28 mouse cellular contexts compared by ENCODE assay signal in genomic region chr19:52565401-52565800, GRCm38 (mm10).
DNase-seq lines count a peak whose midpoint lies in the region; ATAC-seq and TF ChIP-seq lines count a peak whose summit lies in the region.
"Had no signal": no experiment of that assay in that cellular context is flagged by ENCODE, and none has a peak within 500 bp of the region (broad histone marks: within the 10 kb centered on the region; RNA-seq: fewer than 3 reads in every experiment).

No protein-coding gene starts in this region.

- no peak overlapping the region for H3K27ac ChIP-seq in CH12.LX (ENCODE audit: insufficient read depth, low read depth)
- H3K27ac ChIP-seq: embryonic facial prominence, embryonic 13.5 days; heart, embryonic 10.5 days; heart, embryonic 15.5 days; hindbrain, embryonic 12.5 days; hindbrain, postnatal 0 days; intestine, embryonic 15.5 days; layer of hippocampus, adult 2 months; left cerebral cortex, adult 2 months; limb, embryonic 13.5 days; liver, embryonic 12.5 days; macrophage had no signal

- H3K4me2 ChIP-seq in CH12.LX (ENCODE audit: insufficient read depth, low read depth, poor library complexity, severe bottlenecking) (no peak overlapping the region), myocyte (ENCODE audit: low read depth) (peak overlapping the region; percentile 18)
- H3K4me2 ChIP-seq: embryonic facial prominence, embryonic 13.5 days; heart, embryonic 15.5 days; hindbrain, embryonic 12.5 days; intestine, embryonic 15.5 days; limb, embryonic 13.5 days; liver, embryonic 12.5 days had no signal

- peak; percentile 21 for ATAC-seq in Patski
- no peak for ATAC-seq in megakaryocyte progenitor cell, adult 5-6 weeks (replicated peaks; ENCODE audit: poor library complexity)
- ATAC-seq: forebrain, embryonic 16.5 days; hindbrain, postnatal 0 days; intestine, embryonic 15.5 days; liver, embryonic 12.5 days; lung, postnatal 0 days had no signal

- H3K4me3 ChIP-seq in CH12.LX (replicated peaks in 1 of 3; ENCODE audit: low read depth in 2 of 3, low read length in 2 of 3, poor library complexity in 1 of 3) (no peak overlapping the region), myocyte (no peak overlapping the region)
- H3K4me3 ChIP-seq: embryonic facial prominence, embryonic 13.5 days; heart, embryonic 10.5 days; heart, embryonic 15.5 days; hindbrain, embryonic 12.5 days; intestine, embryonic 15.5 days; layer of hippocampus, adult 2 months; left cerebral cortex, adult 2 months; limb, embryonic 13.5 days; liver, embryonic 12.5 days had no signal

- H3ac ChIP-seq in myocyte (ENCODE audit: control insufficient read depth, insufficient read length) = no peak overlapping the region

- DNase-seq in embryo, embryonic 11 days = peak; percentile 1
- DNase-seq in embryo, embryonic 10 days (ENCODE audit: low spot score) = no peak
- DNase-seq in CH12.LX (ENCODE audit: extremely low read depth) (peak; percentile 9), Patski (ENCODE audit: low read depth, low spot score) (no peak)
- DNase-seq in left cerebral cortex, adult 9 months (ENCODE audit: low spot score in 2 of 2) = no peak
- DNase-seq: adrenal gland, postnatal 36 days; cerebellum, adult 2 months; cerebellum, postnatal 14 days; gastrocnemius, postnatal 14 days; kidney, adult 2 months; kidney, postnatal 36 days; lung, adult 18-20 months; midbrain, embryonic 14.5 days had no signal

- H3K9me3 ChIP-seq in CH12.LX (replicated peaks; ENCODE audit: low read length) = no peaks in the 10 kb centered on the region
- H3K9me3 ChIP-seq: embryonic facial prominence, embryonic 13.5 days; heart, embryonic 10.5 days; heart, embryonic 15.5 days; hindbrain, embryonic 12.5 days; intestine, embryonic 15.5 days; limb, embryonic 13.5 days; liver, embryonic 12.5 days had no signal

- POLR2A ChIA-PET in Patski (lab: Charles Lee) = interaction anchor here (1.1 kb wide), 1 partner anchor 29 kb away, joined by 4 read pairs; no protein-coding TSS in a partner anchor

- dilution Hi-C loops in CH12.LX (cut with MboI; ENCODE audit: extremely low pct_ligation_motif_present, extremely low pct_unique_long_range_greater_than_20kb, low sequenced_read_pairs) = no loop called here

- H3K27me3 ChIP-seq in CH12.LX (replicated peaks) (no peaks in the 10 kb centered on the region), Patski (peaks cover 11% of the 10 kb centered on the region), myocyte (ENCODE audit: control insufficient read depth, insufficient read depth, insufficient read length) (no peaks in the 10 kb centered on the region)
- H3K27me3 ChIP-seq: embryonic facial prominence, embryonic 13.5 days; heart, embryonic 15.5 days; hindbrain, embryonic 12.5 days; intestine, embryonic 15.5 days; limb, embryonic 13.5 days; liver, embryonic 12.5 days had no signal

- no peak overlapping the region for H3K9ac ChIP-seq in CH12.LX (ENCODE audit: insufficient read depth, low read depth)
- H3K9ac ChIP-seq: embryonic facial prominence, embryonic 13.5 days; heart, embryonic 15.5 days; hindbrain, embryonic 12.5 days; intestine, embryonic 15.5 days; limb, embryonic 13.5 days; liver, embryonic 12.5 days had no signal

- H3K79me2 ChIP-seq in CH12.LX (replicated peaks; ENCODE audit: control insufficient read depth, extremely low read depth, insufficient read depth, poor library complexity, severe bottlenecking) (no peaks in the 10 kb centered on the region), myocyte (ENCODE audit: control insufficient read depth, insufficient read depth) (no peaks in the 10 kb centered on the region)

- TF ChIP-seq EP300 in CH12.LX (IDR thresholded peaks at IDR 0.05; ENCODE audit: low read length) = no peak

- TF ChIP-seq RAD21 in CH12.LX (IDR thresholded peaks at IDR 0.05; ENCODE audit: low read depth, low read length) = no peak

- CTCF ChIA-PET in Patski (lab: Charles Lee) = no interaction called here

- TF ChIP-seq CTCF in CH12.LX (conservative IDR thresholded peaks at IDR 0.05 in 1 of 2, IDR thresholded peaks at IDR 0.05 in 1 of 2; ENCODE audit: low read depth in 2 of 2, low read length in 2 of 2) (no peak), Patski (IDR thresholded peaks at IDR 0.05) (no peak)

- in situ Hi-C loops in CH12.LX (cut with MboI; ENCODE audit: low pct_ligation_motif_present, low pct_unique_long_range_greater_than_20kb, low sequenced_read_pairs) = no loop called here
- in situ Hi-C loops in Patski (cut with MboI; ENCODE audit: low pct_unique_long_range_greater_than_20kb) = no loop called here

- no peaks in the 10 kb centered on the region for H3K36me3 ChIP-seq in CH12.LX (replicated peaks in 1 of 2; ENCODE audit: control insufficient read depth in 1 of 2, insufficient read depth in 1 of 2, low read length in 1 of 2)
- H3K36me3 ChIP-seq in myocyte (ENCODE audit: control insufficient read depth, insufficient read depth) = no peaks in the 10 kb centered on the region
- H3K36me3 ChIP-seq: embryonic facial prominence, embryonic 13.5 days; heart, embryonic 10.5 days; heart, embryonic 15.5 days; hindbrain, embryonic 12.5 days; intestine, embryonic 15.5 days; limb, embryonic 13.5 days; liver, embryonic 12.5 days had no signal

- no peak for TF ChIP-seq POLR2A in CH12.LX (IDR thresholded peaks at IDR 0.05; ENCODE audit: low read depth, low read length)
- no peak for TF ChIP-seq POLR2A in myocyte (IDR thresholded peaks at IDR 0.05; ENCODE audit: insufficient read length, low read depth)

- 0 out of 4 replicates have a peak, but pooled peaks cover 0 to 5% of the 10 kb centered on the region in 2 experiments for H3K4me1 ChIP-seq in CH12.LX (ENCODE audit: control insufficient read depth in 1 of 2, insufficient read depth in 2 of 2)
- H3K4me1 ChIP-seq: embryonic facial prominence, embryonic 13.5 days; heart, embryonic 10.5 days; heart, embryonic 15.5 days; hindbrain, embryonic 12.5 days; intestine, embryonic 15.5 days; liver, embryonic 12.5 days had no signal

TF ChIP-seq in CH12.LX, 34 proteins besides CTCF, POLR2A, EP300 and RAD21:
- TF ChIP-seq UBTF (IDR thresholded peaks at IDR 0.05; ENCODE audit: low read depth, low read length) = no peak
- TF ChIP-seq MAFK (IDR thresholded peaks at IDR 0.05; ENCODE audit: insufficient replicate concordance, low read length) = 0 out of 2 replicates have a peak, but pooled peaks have one; percentile 23

TF ChIP-seq in myocyte, 11 proteins besides CTCF, POLR2A, EP300 and RAD21:
- TF ChIP-seq MYOD1 (IDR thresholded peaks at IDR 0.05; ENCODE audit: control insufficient read depth in 1 of 3, insufficient read length in 2 of 3, low read depth in 2 of 3) = no peak
- no peak for TF ChIP-seq CEBPB (IDR thresholded peaks at IDR 0.05; ENCODE audit: insufficient read depth, poor library complexity, severe bottlenecking)
- TF ChIP-seq SRF (IDR thresholded peaks at IDR 0.05; ENCODE audit: control insufficient read depth, insufficient read length, low read depth) = no peak

Comparison
In these comparisons a context has a peak if more than half of its experiments do, and no peak if none do; other contexts are left out.
1. DNase-seq: peak in embryo, embryonic 11 days (single experiment) and CH12.LX (single experiment); none in embryo, embryonic 10 days (single experiment), Patski (single experiment) and left cerebral cortex, adult 9 months (0 of 2).